Mouse (Mus musculus) intestine, postnatal 0 days (tissue): ENCODE results near the gene Tex261. TPM values are rescaled to one million over a fixed set of nuclear protein-coding genes. Genes with fewer than 3 reads are reported as not detected.
A peak's percentile ranks its signal among the peaks of the same experiment; 100 is the strongest.

Experiments used
- ATAC-seq: fragments of 200-750 bp; cut with Nextera tagmentation; 2 replicates; pipeline ENCODE4 v1.8.0; 2017; ENCODE audit warnings: mild to moderate bottlenecking, moderate TSS enrichment, moderate library complexity
- H3K27ac ChIP-seq: fragments of 300-500 bp; sonication (generic); 2 replicates; pipeline ENCODE4 v1.5.1; 2014; ENCODE audit warnings: mild to moderate bottlenecking, low read depth, low read length, moderate library complexity
- H3K27me3 ChIP-seq: fragments of 300-500 bp; sonication (generic); replicated peaks from 2 replicates; pipeline ENCODE4 v1.6.1; 2014; ENCODE audit warnings: low read length, mixed read lengths; ENCODE audit not compliant: control insufficient read depth, insufficient read depth
- H3K36me3 ChIP-seq: fragments of 300-500 bp; sonication (generic); 2 replicates; pipeline ENCODE4 v1.6.1; 2014; ENCODE audit warnings: mild to moderate bottlenecking, moderate library complexity; ENCODE audit not compliant: control insufficient read depth, insufficient read depth
- H3K4me1 ChIP-seq: fragments of 300-500 bp; sonication (generic); replicated peaks from 2 replicates; pipeline ENCODE4 v1.6.1; 2014; ENCODE audit warnings: antibody characterized with exemption, low read length, mixed read lengths; ENCODE audit not compliant: control insufficient read depth, insufficient read depth
- H3K4me2 ChIP-seq: fragments of 300-500 bp; sonication (generic); replicated peaks from 2 replicates; pipeline ENCODE4 v1.6.1; 2014; ENCODE audit warnings: low read depth, mild to moderate bottlenecking, moderate library complexity
- H3K4me3 ChIP-seq: fragments of 300-500 bp; sonication (generic); 2 replicates; pipeline ENCODE4 v1.5.1; 2014; ENCODE audit warnings: low read depth, low read length
- H3K9ac ChIP-seq: fragments of 300-500 bp; sonication (generic); 2 replicates; pipeline ENCODE4 v1.6.1; 2014; ENCODE audit warnings: mild to moderate bottlenecking, low read depth, low read length
- H3K9me3 ChIP-seq: fragments of 300-500 bp; sonication (generic); 2 replicates; pipeline ENCODE4 v1.6.1; 2016; ENCODE audit warnings: mixed run types; ENCODE audit not compliant: control insufficient read depth
- CTCF ChIP-seq: sonication (generic); IDR thresholded peaks from 2 replicates; pipeline ENCODE4 v1.5.1; 2016; ENCODE audit warnings: low read depth, mild to moderate bottlenecking, control low read depth, antibody characterized with exemption, moderate library complexity
- WGBS: fragments of 180-500 bp; shearing (Covaris S2); extraction: QIAGEN DNeasy Blood & Tissue Kit; methylation state at CpG from one replicate; pipeline ENCODE4 v1.1.7; 2014; 5-methylcytosine and 5-hydroxymethylcytosine counted together
- polyA plus RNA-seq: library from polyadenylated mRNA; unstranded; fragments of >200 nt; fragmentation: Nextera tagmentation; extraction: Ambion mirVana; gene quantifications from 2 replicates; pipeline ENCODE4 v1.2.1, GENCODE M21; 2015

Tex261 gene
- polyA plus RNA-seq, 1 experiment from 2014 or later, result 107 TPM

- H3K27me3 ChIP-seq, result peaks cover 20% of the 10 kb centered on the region
- no peaks in the 10 kb centered on the region for H3K36me3 ChIP-seq
- H3K27ac ChIP-seq, result no peak overlapping the region
- no peak overlapping the region for H3K4me3 ChIP-seq
- 69% methylated on average over 3 of the region's 3 CpGs for WGBS
- TF ChIP-seq CTCF, result no peak
- no peaks in the 10 kb centered on the region for H3K4me1 ChIP-seq
- H3K9ac ChIP-seq, result no peak overlapping the region
- ATAC-seq, result no peak
- no peaks in the 10 kb centered on the region for H3K9me3 ChIP-seq
- H3K4me2 ChIP-seq, result no peak overlapping the region
Measured at GRCm38 (mm10) chr6:83749286-83749685, 26.3 kb downstream of the Tex261 start.

GRCm38 (mm10) chr6:83745466-83745865, 30.1 kb downstream of the Tex261 start:
- Histone ChIP-seq H3K4me1 (no peaks in the 10 kb centered on the region), H3K9me3 (no peaks in the 10 kb centered on the region), H3K36me3 (no peaks in the 10 kb centered on the region), H3K27me3 (peaks cover 12% of the 10 kb centered on the region), H3K4me2 (no peak overlapping the region), H3K4me3 (no peak overlapping the region), H3K27ac (no peak overlapping the region), H3K9ac (no peak overlapping the region)
- no peak for TF ChIP-seq CTCF
- no peak for ATAC-seq
- 55% methylated on average over 2 of the region's 2 CpGs for WGBS

- Histone ChIP-seq H3K4me3 (no peak overlapping the region), H3K9ac (no peak overlapping the region), H3K27ac (no peak overlapping the region), H3K9me3 (no peaks in the 10 kb centered on the region), H3K4me2 (no peak overlapping the region), H3K27me3 (0 out of 2 replicates have a peak, but pooled peaks cover 11% of the 10 kb centered on the region), H3K36me3 (no peaks in the 10 kb centered on the region), H3K4me1 (no peaks in the 10 kb centered on the region)
- ATAC-seq, result no peak
- TF ChIP-seq CTCF, result no peak
- WGBS, result 29% methylated on average over 5 of the region's 5 CpGs
Measured at GRCm38 (mm10) chr6:83744557-83744956, 31.1 kb downstream of the Tex261 start.

- Histone ChIP-seq H3K4me1 (no peaks in the 10 kb centered on the region), H3K9me3 (no peaks in the 10 kb centered on the region), H3K4me3 (no peak overlapping the region), H3K9ac (no peak overlapping the region), H3K27me3 (0 out of 2 replicates have a peak, but pooled peaks cover 11% of the 10 kb centered on the region), H3K36me3 (no peaks in the 10 kb centered on the region), H3K4me2 (no peak overlapping the region), H3K27ac (no peak overlapping the region)
- ATAC-seq, result 0 out of 2 replicates have a peak, but pooled peaks have one; percentile 13
- TF ChIP-seq CTCF, result no peak
- WGBS, result 60% methylated on average over 5 of the region's 5 CpGs
Measured at GRCm38 (mm10) chr6:83744126-83744525, 31.5 kb downstream of the Tex261 start.

- H3K4me1 ChIP-seq, result no peaks in the 10 kb centered on the region
- H3K4me2 ChIP-seq, result no peak overlapping the region
- H3K27me3 ChIP-seq, result 0 out of 2 replicates have a peak, but pooled peaks cover 9% of the 10 kb centered on the region
- no peak overlapping the region for H3K27ac ChIP-seq
- H3K9me3 ChIP-seq, result no peaks in the 10 kb centered on the region
- no peak for TF ChIP-seq CTCF
- ATAC-seq, result no peak
- no peak overlapping the region for H3K9ac ChIP-seq
- WGBS, result 53% methylated on average over 5 of the region's 5 CpGs
- H3K4me3 ChIP-seq, result no peak overlapping the region
- no peaks in the 10 kb centered on the region for H3K36me3 ChIP-seq
Measured at GRCm38 (mm10) chr6:83743212-83743611, 32.4 kb downstream of the Tex261 start.

DNA sequence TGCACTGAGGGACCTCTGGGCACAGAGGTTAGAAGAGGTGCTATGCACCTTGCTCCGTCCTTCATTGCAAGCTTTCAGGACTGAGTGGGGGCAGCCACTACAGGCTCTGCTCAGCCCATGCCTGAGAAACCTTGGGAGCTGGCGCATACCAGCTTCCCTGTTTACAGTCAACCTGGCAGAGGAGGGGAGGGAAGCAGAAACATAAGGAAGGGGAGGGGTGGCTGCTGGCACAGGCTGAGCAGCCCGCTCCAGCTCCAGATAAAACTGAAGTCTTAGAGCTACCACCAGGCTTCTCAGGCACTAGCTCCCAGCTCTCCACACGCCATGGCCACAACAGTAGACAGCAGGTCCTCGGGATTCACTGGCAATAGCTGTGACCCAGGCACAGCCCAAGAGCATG, 32.9 kb downstream of the Tex261 start, which contains the start of gene Atp6v1b1:
TSS of gene Atp6v1b1 (plus strand) at position 230 of the 400 bp plus-strand sequence.
- no peak for TF ChIP-seq CTCF
- H3K36me3 ChIP-seq, result no peaks in the 10 kb centered on the region
- H3K4me2 ChIP-seq, result no peak within 1 kb of the TSS
- H3K4me3 ChIP-seq, result no peak within 1 kb of the TSS
- H3K27me3 ChIP-seq, result 0 out of 2 replicates have a peak, but pooled peaks cover 8% of the 10 kb centered on the region
- H3K27ac ChIP-seq, result no peak within 1 kb of the TSS
- no peaks in the 10 kb centered on the region for H3K4me1 ChIP-seq
- no peak within 1 kb of the TSS for H3K9ac ChIP-seq
- WGBS, result 60% methylated on average over 5 of the region's 5 CpGs
- no peak for ATAC-seq
- no peaks in the 10 kb centered on the region for H3K9me3 ChIP-seq

DNA sequence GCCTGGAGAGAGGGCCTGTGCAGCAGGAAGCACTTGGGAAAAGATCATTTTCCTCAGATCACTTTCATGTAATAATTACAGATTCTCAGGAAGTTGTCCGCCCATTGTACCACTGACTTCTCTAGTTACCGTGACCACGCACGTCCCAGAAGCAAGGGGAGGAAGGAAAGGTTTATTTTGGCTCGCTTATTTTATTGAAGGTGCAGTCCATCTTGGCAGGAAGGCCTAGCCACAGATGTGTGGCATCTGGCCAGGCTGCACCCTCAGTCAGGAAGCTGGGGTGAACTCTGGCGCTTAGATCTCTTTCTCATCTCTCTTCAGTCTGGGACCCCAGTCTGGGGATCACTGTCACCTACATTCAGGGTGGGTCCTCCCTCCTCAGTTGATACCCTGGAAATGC, 37.0 kb downstream of the Tex261 start:
- Histone ChIP-seq H3K27me3 (0 out of 2 replicates have a peak, but pooled peaks cover 5% of the 10 kb centered on the region), H3K4me2 (no peak overlapping the region), H3K9me3 (no peaks in the 10 kb centered on the region), H3K9ac (no peak overlapping the region), H3K36me3 (no peaks in the 10 kb centered on the region), H3K27ac (no peak overlapping the region), H3K4me3 (no peak overlapping the region), H3K4me1 (no peaks in the 10 kb centered on the region)
- 78% methylated on average over 6 of the region's 6 CpGs for WGBS
- TF ChIP-seq CTCF, result no peak
- no peak for ATAC-seq
